Mouse (Mus musculus): ENCODE measurements around the gene Pigb. TPM values are rescaled to one million over a fixed set of nuclear protein-coding genes. Genes with fewer than 3 reads are reported as not detected.

The Pigb gene
- polyA plus RNA-seq, 3 experiments from 2014 or later, result 12.0 to 19.6 (median 15.1) TPM

DNA sequence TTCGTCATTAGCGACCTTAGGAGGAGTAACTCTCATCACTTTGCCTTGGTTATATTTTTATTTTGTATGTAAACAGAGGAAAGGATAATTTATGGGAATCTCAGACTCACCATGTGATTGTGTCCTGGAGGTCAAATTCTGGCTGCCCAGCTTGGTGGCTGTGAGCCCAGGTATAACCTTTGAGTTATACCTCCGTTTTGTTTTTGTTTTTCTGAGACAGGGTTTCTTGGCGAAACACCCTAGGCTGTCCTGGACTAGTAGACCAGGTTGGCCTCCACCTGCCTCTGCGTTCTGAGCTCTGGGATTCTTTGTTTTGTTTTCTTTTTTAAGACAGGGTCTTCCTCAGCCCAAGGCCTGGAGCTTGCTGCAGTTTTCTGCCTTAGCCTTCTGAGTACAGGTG is 51.5 kb downstream of the Pigb start:
- ATAC-seq, result no peak

DNA sequence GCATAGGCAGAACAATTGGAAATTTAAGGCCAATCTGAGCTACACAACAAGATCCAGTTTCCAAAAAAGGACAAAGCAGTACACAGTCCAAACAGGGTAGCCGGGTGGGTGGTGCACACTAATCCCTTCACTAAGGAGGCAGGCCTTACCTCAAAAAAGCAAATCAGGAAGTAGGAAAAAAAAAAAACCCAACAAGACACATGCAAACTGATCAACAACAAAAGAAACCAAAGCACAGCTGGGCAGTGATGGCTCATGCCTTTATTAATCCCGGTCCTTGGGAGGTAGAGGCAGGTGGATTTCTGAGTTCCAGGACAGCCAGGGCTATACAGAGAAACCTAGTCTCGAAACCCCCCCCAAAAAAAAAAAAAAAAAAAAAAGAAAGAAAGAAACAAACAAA is 52.5 kb downstream of the Pigb start:
- ATAC-seq, result no peak

DNA sequence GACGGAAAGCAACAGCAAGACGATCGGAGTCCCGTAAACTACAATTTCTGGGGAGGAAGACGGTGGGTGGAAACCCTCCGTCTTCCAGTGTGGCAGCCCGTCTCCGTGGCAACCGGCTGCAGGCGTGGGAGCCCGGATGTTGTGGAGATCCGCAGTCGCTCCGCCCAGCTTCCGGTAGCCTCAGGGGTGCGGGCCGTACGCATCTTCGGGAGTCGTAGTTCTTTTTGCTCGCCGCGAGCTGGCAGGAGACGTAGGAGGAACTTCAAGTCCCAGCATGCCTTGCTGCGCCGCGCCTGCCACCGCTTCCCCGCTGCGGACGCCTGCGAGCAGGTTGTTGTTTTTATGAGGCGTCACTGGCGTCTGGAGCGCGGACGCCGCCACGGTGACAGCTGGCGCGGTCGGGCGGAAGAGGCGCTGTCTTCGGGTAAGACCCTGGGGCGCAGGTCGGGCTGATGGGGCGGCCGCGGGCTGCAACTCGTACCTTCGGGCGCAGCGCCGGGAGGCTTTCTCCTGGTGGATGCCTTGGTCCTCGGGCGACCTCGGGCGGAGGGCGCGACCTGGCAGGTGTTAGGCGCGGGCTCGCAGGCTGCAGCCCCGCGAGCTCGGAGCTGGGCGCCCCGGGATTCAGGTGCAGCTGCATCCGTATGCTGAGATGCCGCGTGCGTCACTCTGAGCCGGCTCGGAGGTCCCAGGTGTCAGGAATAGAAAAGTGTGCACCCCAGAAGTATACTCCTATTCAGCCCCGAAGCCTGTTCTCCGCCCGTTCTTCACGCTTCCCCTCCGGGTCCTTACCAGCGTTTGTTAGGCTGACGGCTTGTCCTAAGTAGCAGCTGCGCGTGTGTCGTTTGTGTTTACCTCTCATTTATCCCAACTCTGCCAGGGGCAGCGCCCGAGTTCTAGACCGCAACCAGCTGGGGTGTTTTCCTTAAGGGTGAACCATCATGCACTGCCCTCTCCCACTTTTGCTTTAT is 54.6 kb downstream of the Pigb start, which contains the start of the genes Ccpg1os and Ccpg1:
Ccpg1os (minus strand) TSS at position 133 of the 971 bp plus-strand sequence.
Ccpg1 (plus strand) TSS at position 180 of the 971 bp plus-strand sequence.
- peak; percentile 95 for ATAC-seq

DNA sequence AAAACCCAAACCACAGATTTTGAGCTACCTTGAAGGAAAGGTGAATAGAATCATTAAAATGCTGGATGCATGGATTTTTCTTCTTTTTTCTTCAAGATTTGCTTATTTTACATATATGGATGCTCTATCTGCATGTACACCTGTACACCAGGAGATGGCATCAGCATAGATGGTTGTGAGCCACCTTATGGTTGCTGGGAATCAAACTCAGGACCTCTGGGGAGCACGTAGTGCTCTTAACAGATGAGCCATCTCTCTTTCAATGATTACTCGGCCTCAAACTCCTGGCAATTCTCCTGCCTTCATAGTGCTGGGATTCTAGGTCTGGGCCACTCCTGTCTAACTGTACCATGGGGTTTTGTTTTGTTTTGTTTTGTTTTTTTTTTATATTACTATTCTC is 57.1 kb downstream of the Pigb start:
- ATAC-seq, result no peak

DNA sequence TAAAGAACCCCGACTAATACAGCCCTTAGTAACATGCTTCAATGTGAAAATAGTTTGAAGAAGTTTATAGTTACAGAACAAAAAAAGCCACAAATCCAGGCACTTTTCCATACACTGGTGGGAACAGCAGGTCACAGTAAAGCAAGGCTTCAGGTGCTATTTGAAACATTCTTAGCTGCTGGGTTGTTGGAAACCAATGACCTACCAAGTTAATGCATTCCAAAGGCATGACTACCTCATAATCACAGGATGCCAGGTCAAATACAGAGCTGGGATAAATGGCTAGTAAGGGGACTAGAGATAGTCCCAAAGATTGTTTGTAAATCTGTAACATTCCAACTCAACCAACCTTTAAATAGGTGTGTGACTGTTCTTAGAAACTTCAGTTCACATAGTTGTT is 64.9 kb downstream of the Pigb start:
- ATAC-seq, result no peak

DNA sequence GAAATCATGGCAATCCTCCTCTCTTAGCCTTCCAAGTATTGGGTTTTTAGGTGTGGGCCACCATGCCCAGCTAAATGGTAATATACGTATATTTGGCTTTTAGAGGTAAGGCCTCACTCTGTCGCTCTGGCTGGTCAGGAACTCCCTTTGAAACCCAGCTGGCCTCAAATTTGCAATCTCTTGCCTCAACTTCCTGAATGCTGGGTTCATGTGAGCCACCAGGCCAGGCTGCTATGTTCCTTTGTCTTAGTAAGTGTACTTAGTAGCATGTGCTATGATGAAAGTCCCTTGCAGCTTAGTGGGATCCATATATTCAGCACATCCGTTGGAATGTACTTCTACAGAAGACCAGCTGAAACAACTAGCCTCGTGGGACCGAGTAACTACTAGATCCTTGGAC is 65.4 kb downstream of the Pigb start:
- ATAC-seq, result no peak

DNA sequence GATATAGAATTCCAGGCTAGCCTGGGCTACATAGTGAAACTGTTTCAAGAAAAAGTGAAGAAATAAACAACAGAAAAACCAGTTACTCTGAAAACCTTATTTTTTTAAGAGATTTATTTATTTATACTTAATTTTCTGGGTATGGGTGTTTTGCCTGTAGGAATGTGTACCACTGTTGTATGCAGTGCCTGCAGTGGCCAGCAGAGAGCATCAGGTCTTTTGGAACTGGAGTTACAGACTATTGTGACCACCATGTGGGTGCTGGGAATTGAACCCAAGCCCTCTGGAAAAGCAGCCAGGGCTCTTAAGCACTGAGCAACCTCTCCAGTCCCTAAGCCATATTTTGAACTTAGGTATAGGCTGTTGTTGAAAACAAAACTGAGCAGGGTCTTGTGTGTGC is 67.2 kb downstream of the Pigb start:
- ATAC-seq, result no peak

DNA sequence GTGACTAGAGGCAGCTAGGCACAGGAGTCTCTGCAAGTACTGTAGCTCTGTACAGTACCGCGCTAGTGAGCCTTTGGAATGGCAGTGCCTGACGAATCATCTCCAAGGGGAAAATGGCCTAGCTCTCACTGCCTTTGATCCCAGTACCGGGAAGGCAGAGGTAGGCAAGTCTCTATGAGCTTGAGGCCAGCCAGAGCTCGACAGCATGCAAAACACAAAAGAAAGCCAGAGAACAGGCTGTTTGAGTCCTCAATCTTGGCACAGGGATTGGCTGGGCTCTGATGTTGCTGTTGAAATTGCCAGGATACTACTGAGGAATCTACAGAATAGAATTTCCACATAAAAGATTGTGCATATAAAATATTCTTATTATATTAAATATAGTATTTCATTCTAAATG is 67.7 kb downstream of the Pigb start:
- ATAC-seq, result no peak

DNA sequence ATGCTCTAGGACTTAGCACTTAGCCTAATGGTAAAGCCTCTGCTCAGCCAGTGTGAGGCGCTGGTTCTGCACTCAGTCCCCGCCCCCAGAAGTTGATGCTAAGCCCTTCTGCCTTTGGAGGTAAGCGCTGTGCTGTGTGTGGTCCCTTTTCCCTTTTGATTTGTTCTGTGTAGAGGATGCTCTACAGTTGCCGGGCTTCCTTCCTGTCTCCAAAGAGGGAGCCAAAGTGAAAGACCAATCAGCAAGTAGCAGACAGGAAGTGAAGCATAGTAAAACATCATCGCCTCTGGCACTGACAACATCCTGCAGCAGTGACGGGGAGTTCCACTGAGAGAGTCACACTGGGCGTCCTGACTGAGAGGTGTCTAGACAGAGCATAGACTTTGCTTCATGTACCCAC is 70.3 kb downstream of the Pigb start:
- ATAC-seq, result peak; percentile 94

DNA sequence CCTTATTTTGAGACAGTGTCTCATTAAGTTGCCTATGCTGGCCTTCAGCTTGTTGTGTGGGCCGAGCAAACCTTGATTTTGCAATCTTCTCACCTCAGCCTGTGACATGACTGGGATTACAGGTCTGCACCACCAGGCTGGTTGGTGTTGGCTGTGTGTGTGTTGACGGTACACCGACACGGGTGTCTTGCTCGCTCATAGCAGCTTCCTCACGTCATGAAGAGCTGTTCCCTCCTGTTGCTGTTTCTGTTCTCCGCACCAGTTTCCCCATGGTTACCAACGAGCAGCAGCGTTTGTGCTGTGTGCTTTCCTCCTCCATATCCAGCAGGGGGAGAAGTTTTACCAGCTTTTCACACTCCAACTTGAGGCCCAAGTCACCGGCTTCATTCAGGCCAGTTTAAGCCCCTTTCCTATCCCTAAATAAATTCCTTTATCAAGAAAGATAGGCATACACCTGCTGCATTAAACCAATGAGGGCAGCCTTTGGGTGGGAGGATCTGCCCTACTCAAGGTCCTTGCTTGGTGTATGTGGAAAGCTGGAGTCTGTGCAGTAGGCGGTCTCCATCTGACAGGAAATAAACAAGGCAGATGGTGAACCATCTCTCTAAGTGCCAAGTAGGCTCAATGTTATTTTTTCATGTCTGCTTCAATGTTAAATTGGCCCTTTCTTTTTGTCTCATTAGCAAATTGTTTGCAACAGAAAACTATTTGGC is 71.7 kb downstream of the Pigb start:
- peak; percentile 60 for ATAC-seq

DNA sequence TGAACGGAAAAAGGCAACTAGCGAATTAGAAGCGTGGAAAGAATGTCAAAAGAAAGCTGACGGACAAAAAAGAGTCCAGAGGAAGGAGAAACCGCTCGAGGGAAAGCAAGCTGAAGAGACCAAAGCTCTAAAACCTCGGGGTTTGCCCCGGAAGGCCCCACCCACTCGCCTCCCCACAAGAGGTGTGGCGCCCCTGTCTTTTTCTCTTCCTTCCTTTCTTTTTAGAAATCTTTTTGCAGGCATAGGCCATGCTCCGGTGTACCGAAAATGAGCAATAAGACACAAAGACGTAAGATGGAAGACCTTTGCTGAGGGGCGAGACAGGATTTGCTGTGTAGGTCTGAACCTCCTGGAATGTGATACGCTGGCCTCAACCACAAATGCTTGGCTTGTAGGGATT is 78.2 kb downstream of the Pigb start:
- ATAC-seq, result peak; percentile 69

DNA sequence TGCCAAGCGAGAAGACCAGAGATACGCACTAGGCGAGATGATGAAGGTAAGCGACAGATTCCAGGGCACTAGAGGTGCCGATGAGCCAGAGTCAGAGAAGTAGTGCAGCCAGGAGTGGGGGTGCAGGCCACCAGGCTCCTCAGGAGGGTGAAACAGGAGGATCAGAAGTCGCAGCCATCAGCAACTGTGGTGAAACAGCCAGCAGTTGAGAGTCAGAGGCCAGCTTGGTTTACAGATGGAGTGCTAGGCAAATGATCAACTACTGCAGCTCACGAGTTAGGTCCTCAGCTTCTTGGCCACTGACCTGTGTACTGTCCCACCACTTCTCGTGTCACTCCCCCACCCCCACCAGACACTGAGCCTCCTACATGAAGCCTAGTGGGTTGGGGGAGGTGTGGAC is 78.8 kb downstream of the Pigb start:
- ATAC-seq, result no peak

DNA sequence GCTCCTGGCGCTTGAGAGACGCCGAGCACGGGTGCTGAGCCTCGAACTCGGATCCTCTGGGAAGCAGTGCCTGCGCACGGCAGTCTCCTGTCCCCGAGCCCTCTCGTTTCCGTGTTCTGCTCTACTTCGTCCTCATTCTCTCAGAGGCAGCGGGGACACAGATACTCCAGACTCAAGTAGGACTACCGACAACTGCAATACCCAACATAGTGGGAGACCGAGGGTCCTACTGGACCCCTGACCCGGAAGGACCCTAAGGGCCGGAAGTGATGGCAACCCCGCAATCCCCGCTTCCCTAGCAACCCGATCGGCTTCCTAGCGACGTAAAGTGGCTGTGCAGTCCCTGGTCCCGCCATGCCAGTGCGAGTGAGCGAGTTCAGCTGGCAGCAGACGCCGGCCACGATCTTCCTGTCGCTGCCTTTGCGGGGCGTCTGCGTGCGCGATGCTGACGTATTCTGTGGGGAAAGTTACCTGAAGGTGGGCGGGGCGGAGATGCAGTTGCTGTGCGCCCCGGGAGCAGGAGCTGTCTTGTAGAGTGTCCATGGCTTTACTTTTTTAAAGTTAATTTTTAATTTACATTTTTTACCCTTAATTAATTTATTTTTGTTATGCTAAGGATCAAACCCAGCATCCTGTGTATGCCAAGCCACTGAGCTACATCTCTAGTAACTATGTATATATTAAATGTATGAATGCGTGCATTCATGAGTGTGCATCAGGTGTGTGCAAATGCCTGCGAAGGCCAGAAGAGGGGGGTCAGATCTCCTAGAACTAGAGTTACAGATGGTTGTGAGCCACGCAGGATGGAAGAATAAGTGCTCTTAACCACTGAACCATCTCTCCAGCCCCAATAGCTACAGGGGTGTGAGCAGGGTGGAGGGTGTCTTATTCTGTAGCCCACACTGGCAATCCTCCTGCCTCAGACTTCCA is 81.4 kb downstream of the Pigb start, which contains the start of the genes Dyx1c1 and Gm44503:
Dyx1c1 (plus strand) TSS at position 265 of the 930 bp plus-strand sequence.
Gm44503 (plus strand) TSS at position 332 of the 930 bp plus-strand sequence.
- peak; percentile 78 for ATAC-seq

Other genes starting within 250 kb of the Pigb start
- under 1 TPM in 1 of 3 experiments, not detected in 2; 0.26 TPM for gene Prtg, start 233.5 kb downstream of the Pigb start, polyA plus RNA-seq (2017; shearing (Covaris generic))
- gene Pygo1, start 114.7 kb downstream of the Pigb start, polyA plus RNA-seq (2017; shearing (Covaris generic)), result not detected
- 1 to 10 TPM; 3.8 to 5.0 (median 4.1) TPM for gene Dyx1c1, start 81.6 kb downstream of the Pigb start, polyA plus RNA-seq (2017; shearing (Covaris generic))
- gene Gm44503, start 81.5 kb downstream of the Pigb start, polyA plus RNA-seq (2017; shearing (Covaris generic)), result not detected
- 10 to 100 TPM in 1 of 3 experiments, 1 to 10 TPM in 2; 5.6 to 12.9 (median 8.4) TPM for gene Ccpg1os, start 55.0 kb downstream of the Pigb start, polyA plus RNA-seq (2017; shearing (Covaris generic))
- 10 to 100 TPM; 71.4 to 95.7 (median 89.4) TPM for gene Ccpg1, start 54.9 kb downstream of the Pigb start, polyA plus RNA-seq (2017; shearing (Covaris generic))
- gene Rab27a, start 4.5 kb upstream of the Pigb start, polyA plus RNA-seq (2017; shearing (Covaris generic)), result 10 to 100 TPM; 36.2 to 83.0 (median 39.9) TPM
- gene Khdc3, start 61.5 kb upstream of the Pigb start, polyA plus RNA-seq (2017; shearing (Covaris generic)), result under 1 TPM in 1 of 3 experiments, not detected in 2; 0.28 TPM
- not detected for gene Gm20509, start 62.1 kb upstream of the Pigb start, polyA plus RNA-seq (2017; shearing (Covaris generic))
- 10 to 100 TPM; 81.9 to 88.8 (median 83.1) TPM for gene Rsl24d1, start 73.0 kb upstream of the Pigb start, polyA plus RNA-seq (2017; shearing (Covaris generic))